In the genomic region with DNA sequence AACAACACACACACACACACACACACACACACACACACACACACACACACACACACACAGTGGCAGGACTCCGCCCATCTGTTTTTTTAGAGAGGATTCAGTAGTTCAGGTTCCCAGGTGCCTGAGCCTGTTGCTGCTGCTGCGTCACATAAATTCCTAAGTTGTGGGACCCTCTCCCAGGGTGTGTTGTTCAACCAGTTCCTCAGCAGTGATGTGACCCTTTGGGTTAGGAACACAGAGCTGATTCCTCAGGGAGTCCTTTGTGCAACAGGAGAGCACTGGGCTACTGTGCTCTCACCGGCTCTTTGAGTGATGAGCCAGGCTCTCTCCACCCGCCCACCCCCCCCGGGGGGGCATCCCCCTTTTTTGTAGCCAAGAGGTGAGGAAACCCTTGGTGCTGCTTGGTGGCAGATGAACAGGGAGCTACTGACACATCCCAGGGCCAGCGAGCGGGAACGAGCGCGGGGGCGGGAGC, we compare ENCODE assay signal across 8 mouse cellular contexts. TPM values are rescaled to one million over a fixed set of nuclear protein-coding genes. Genes with fewer than 3 reads are reported as not detected.
DNase-seq lines count a peak whose midpoint lies in the region; ATAC-seq and TF ChIP-seq lines count a peak whose summit lies in the region.

A gene (plus strand): TSS at position 453 of the 475 bp plus-strand sequence.

- WGBS in forebrain, embryonic 10.5 days = 11% methylated on average over 11 of the region's 11 CpGs
- WGBS in limb, embryonic 15.5 days = 9% methylated on average over 11 of the region's 11 CpGs
- WGBS in stomach, embryonic 16.5 days = 5% methylated on average over 11 of the region's 11 CpGs

- peak within 1 kb of the TSS; percentile 26 for H3K9ac ChIP-seq in ES-Bruce4 (ENCODE audit: low read depth, poor library complexity, severe bottlenecking)
- H3K9ac ChIP-seq in limb, embryonic 15.5 days = peak within 1 kb of the TSS; percentile 21; the same call in 1 of the 2 replicates
- peak within 1 kb of the TSS; percentile 63 for H3K9ac ChIP-seq in stomach, embryonic 16.5 days (ENCODE audit: low read length)

- TF ChIP-seq CTCF in ES-Bruce4 (IDR thresholded peaks at IDR 0.05; ENCODE audit: low read depth, low read length) = no peak

- DNase-seq in cerebellum, adult 9-11 months = no peak
- peak; percentile 15 for DNase-seq in forebrain, embryonic 10.5 days (ENCODE audit: extremely low spot score, low spot score)
- no peak for DNase-seq in heart, postnatal 4 days
- no peak for DNase-seq in spleen, postnatal 10 days (ENCODE audit: low spot score in 2 of 2)

- H3K27me3 ChIP-seq in ES-Bruce4 (ENCODE audit: control insufficient read depth, insufficient read depth, low read length, poor library complexity, severe bottlenecking) = peaks cover 4% of the 10 kb centered on the region
- peaks cover 56% of the 10 kb centered on the region for H3K27me3 ChIP-seq in forebrain, embryonic 10.5 days (ENCODE audit: poor library complexity, severe bottlenecking)
- peaks cover 45% of the 10 kb centered on the region for H3K27me3 ChIP-seq in limb, embryonic 15.5 days
- H3K27me3 ChIP-seq in stomach, embryonic 16.5 days (ENCODE audit: control insufficient read depth, insufficient read depth, low read length) = peaks cover 11% of the 10 kb centered on the region

- H3K4me2 ChIP-seq in limb, embryonic 15.5 days = peak within 1 kb of the TSS; percentile 91
- H3K4me2 ChIP-seq in stomach, embryonic 16.5 days (ENCODE audit: low read depth, low read length) = peak within 1 kb of the TSS; percentile 95

- ATAC-seq in cerebellum, adult (ENCODE audit: insufficient number of reproducible peaks, low FRiP score, low TSS enrichment) = peak; percentile 16; the same call in 1 of the 2 replicates
- no peak for ATAC-seq in limb, embryonic 15.5 days (ENCODE audit: insufficient number of reproducible peaks, low FRiP score, low TSS enrichment, low read depth)
- peak; percentile 10; the same call in 1 of the 2 replicates for ATAC-seq in stomach, embryonic 16.5 days (ENCODE audit: insufficient read depth, low FRiP score)

- no peak within 1 kb of the TSS for H3K27ac ChIP-seq in ES-Bruce4 (ENCODE audit: insufficient read depth, low read length)
- peak within 1 kb of the TSS; percentile 62 for H3K27ac ChIP-seq in forebrain, embryonic 10.5 days
- H3K27ac ChIP-seq in limb, embryonic 15.5 days = no peak within 1 kb of the TSS
- H3K27ac ChIP-seq in stomach, embryonic 16.5 days (ENCODE audit: low read length) = no peak within 1 kb of the TSS

- H3K4me1 ChIP-seq in ES-Bruce4 (ENCODE audit: control insufficient read depth, insufficient read depth, low read length) = no peaks in the 10 kb centered on the region
- peaks cover 17% of the 10 kb centered on the region for H3K4me1 ChIP-seq in forebrain, embryonic 10.5 days
- peaks cover 13% of the 10 kb centered on the region for H3K4me1 ChIP-seq in limb, embryonic 15.5 days
- H3K4me1 ChIP-seq in stomach, embryonic 16.5 days (ENCODE audit: control insufficient read depth, insufficient read depth, low read length) = peaks cover 4% of the 10 kb centered on the region; the same call in 1 of the 2 replicates

- TF ChIP-seq EP300 in ES-Bruce4 (IDR thresholded peaks at IDR 0.05; ENCODE audit: insufficient read depth, low read depth, low read length) = no peak

- H3K9me3 ChIP-seq in ES-Bruce4 (replicated peaks; ENCODE audit: control insufficient read depth, insufficient read depth, low read length, poor library complexity, severe bottlenecking) = no peaks in the 10 kb centered on the region
- H3K9me3 ChIP-seq in forebrain, embryonic 10.5 days = no peaks in the 10 kb centered on the region
- no peaks in the 10 kb centered on the region for H3K9me3 ChIP-seq in limb, embryonic 15.5 days
- H3K9me3 ChIP-seq in stomach, embryonic 16.5 days (replicated peaks; ENCODE audit: control insufficient read depth, low read length) = no peaks in the 10 kb centered on the region

- peak within 1 kb of the TSS; percentile 68 for H3K4me3 ChIP-seq in ES-Bruce4 (ENCODE audit: low read depth, low read length)
- peak within 1 kb of the TSS; percentile 74 for H3K4me3 ChIP-seq in forebrain, embryonic 10.5 days
- peak within 1 kb of the TSS; percentile 46 for H3K4me3 ChIP-seq in limb, embryonic 15.5 days
- H3K4me3 ChIP-seq in stomach, embryonic 16.5 days (replicated peaks; ENCODE audit: low read length) = peak within 1 kb of the TSS; percentile 58

- TF ChIP-seq POLR2A in ES-Bruce4 (IDR thresholded peaks at IDR 0.05; ENCODE audit: insufficient read depth, low read length) = no peak

- no peaks in the 10 kb centered on the region for H3K36me3 ChIP-seq in ES-Bruce4 (ENCODE audit: control insufficient read depth, insufficient read depth, low read length, poor library complexity, severe bottlenecking)
- no peaks in the 10 kb centered on the region for H3K36me3 ChIP-seq in forebrain, embryonic 10.5 days (replicated peaks)
- no peaks in the 10 kb centered on the region for H3K36me3 ChIP-seq in limb, embryonic 15.5 days
- no peaks in the 10 kb centered on the region for H3K36me3 ChIP-seq in stomach, embryonic 16.5 days (ENCODE audit: control insufficient read depth, insufficient read depth, low read length)

RNA-seq across cellular contexts. Expression of the gene that starts here (rescaled TPM):
- 0.81 and 0.87 TPM in 2 replicates for polyA plus RNA-seq in ES-Bruce4 (2011; ENCODE audit: insufficient read depth, insufficient read length, low read depth, missing spikeins)
- 5.5 and 6.3 TPM in 2 replicates for polyA plus RNA-seq in forebrain, embryonic 10.5 days (2016; fragmentation: Nextera tagmentation; extraction: Ambion mirVana)
- total RNA-seq in heart, postnatal 4 days (2021) = 10 to 100 TPM; 67.2 to 72.1 TPM
- 20.1 and 25.3 TPM in 2 replicates for polyA plus RNA-seq in limb, embryonic 15.5 days (2015; fragmentation: Nextera tagmentation; extraction: Ambion mirVana)
- polyA plus RNA-seq in stomach, embryonic 16.5 days (2015; fragmentation: Nextera tagmentation; extraction: Ambion mirVana) = 12.5 and 12.9 TPM in 2 replicates
